Mouse (Mus musculus) bone marrow macrophage, adult 2 months (primary cell): ENCODE data around the gene Gpr150. TPM values are rescaled to one million over a fixed set of nuclear protein-coding genes. Genes with fewer than 3 reads are reported as not detected.

ENCODE experiments used
- H3K27ac ChIP-seq: 2 replicates; pipeline ENCODE4 v1.5.1; 2012; ENCODE audit warnings: low read depth, low read length; ENCODE audit not compliant: insufficient read depth
- H3K4me1 ChIP-seq: 2 replicates; pipeline ENCODE4 v1.6.1; 2012; ENCODE audit warnings: low read length; ENCODE audit not compliant: control insufficient read depth, insufficient read depth
- H3K4me3 ChIP-seq: 2 replicates; pipeline ENCODE4 v1.5.1; 2012; ENCODE audit warnings: mild to moderate bottlenecking, low read length, moderate library complexity; ENCODE audit not compliant: insufficient read depth
- CTCF ChIP-seq: IDR thresholded peaks from 2 replicates; pipeline ENCODE4 v1.5.1; 2012; ENCODE audit warnings: low read depth, mild to moderate bottlenecking, low read length, moderate library complexity
- POLR2A ChIP-seq: IDR thresholded peaks from 2 replicates; pipeline ENCODE4 v1.6.1; 2012; ENCODE audit warnings: mild to moderate bottlenecking, low read depth, low read length, borderline replicate concordance
- polyA plus RNA-seq: library from polyadenylated mRNA; stranded (reverse); fragments of >200 nt; gene quantifications from 2 replicates; pipeline ENCODE4 v1.2.4, GENCODE M21; 2012; ENCODE audit not compliant: missing spikeins, insufficient read depth, insufficient read length

The Gpr150 gene
- not detected in 2 replicates for polyA plus RNA-seq

DNA sequence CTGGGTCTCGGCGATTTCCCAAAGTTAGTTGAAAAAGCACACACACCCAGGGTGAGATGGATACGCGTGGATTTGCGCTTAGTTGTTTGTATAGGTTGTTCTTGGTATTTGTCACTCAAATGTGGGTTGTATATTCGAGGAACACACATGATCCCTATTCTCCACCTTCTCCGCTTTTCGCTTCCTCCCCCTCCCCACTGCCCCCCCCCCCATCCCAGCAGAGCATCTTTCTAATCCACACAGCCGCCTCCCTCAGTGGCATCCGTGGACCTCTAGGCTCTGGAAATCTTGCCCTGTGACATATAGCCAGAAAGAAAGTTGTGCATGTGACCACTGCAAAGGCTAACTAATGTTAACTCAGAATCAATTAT is at the start of gene Gpr150:
Gpr150 (minus strand) TSS at position 101 of the 371 bp plus-strand sequence.
- Histone ChIP-seq H3K27ac (no peak within 1 kb of the TSS), H3K4me1 (peaks cover 6% of the 10 kb centered on the region), H3K4me3 (peak within 1 kb of the TSS; percentile 61)
- TF ChIP-seq POLR2A = no peak

DNA sequence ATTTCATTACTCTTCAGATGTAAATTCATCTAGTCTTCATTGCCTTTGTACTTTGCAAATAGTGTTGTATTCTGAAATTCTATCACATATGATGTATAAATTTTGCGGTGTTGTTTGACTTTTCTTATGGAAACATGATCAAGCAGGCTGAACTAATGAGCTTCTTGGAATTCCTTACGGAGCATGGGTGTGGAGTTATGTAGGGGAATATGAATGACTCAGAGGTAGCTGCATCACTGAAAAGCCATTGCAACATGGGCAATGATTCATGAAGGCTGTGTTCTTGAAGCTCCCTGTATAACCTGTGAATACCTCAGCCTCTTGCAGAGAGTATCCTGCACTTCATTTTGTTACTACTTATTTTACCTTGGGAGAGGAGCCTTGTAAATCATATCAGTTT is 45.2 kb upstream of the Gpr150 start:
- H3K4me1 ChIP-seq = peaks cover 8% of the 10 kb centered on the region
- no peak overlapping the region for H3K4me3 ChIP-seq
- no peak overlapping the region for H3K27ac ChIP-seq
- TF ChIP-seq CTCF (no peak), POLR2A (no peak)

- Histone ChIP-seq H3K4me3 (peak within 1 kb of the TSS; percentile 85), H3K27ac (peak within 1 kb of the TSS; percentile 73), H3K4me1 (peaks cover 8% of the 10 kb centered on the region)
- no peak for TF ChIP-seq CTCF
- TF ChIP-seq POLR2A = no peak
Observed at GRCm38 (mm10) chr13:76098493-76099303, 41.9 kb upstream of the Gpr150 start, which contains the start of the genes Arsk and Ttc37. Gene Arsk, minus strand, starts transcription at chr13:76098660. Gene Ttc37, plus strand, starts transcription at chr13:76098734.

DNA sequence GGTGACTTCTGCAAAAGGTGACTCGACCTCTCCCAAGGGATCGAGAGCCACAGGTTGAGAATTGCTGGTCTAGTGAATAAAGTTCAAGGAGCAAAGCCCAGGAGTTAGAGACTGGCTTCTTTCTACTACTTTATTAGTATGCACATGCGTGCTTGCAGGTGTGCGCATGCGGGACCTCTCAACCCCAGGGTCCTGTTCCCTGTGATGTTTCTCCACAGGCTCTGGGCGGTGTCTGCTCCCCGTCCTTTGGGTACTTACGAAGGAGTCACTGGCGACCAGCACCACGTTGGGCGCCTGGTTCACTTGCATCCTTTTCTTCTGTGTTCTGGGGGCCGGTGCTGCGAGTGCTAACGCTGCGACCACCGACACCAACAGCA is 41.3 kb upstream of the Gpr150 start:
- Histone ChIP-seq H3K27ac (peak overlapping the region; percentile 73), H3K4me3 (peak overlapping the region; percentile 77), H3K4me1 (peaks cover 8% of the 10 kb centered on the region)
- no peak for TF ChIP-seq CTCF
- no peak for TF ChIP-seq POLR2A

- no peaks in the 10 kb centered on the region for H3K4me1 ChIP-seq
- H3K4me3 ChIP-seq = no peak overlapping the region
- TF ChIP-seq CTCF (no peak), POLR2A (no peak)
- H3K27ac ChIP-seq = no peak overlapping the region
Observed at GRCm38 (mm10) chr13:76074323-76074722, 17.5 kb upstream of the Gpr150 start.

- no peak overlapping the region for H3K27ac ChIP-seq
- 0 out of 2 replicates have a peak, but pooled peaks cover 2% of the 10 kb centered on the region for H3K4me1 ChIP-seq
- no peak overlapping the region for H3K4me3 ChIP-seq
- no peak for TF ChIP-seq POLR2A
- no peak for TF ChIP-seq CTCF
Observed at GRCm38 (mm10) chr13:76064363-76064945, 7.7 kb upstream of the Gpr150 start.

DNA sequence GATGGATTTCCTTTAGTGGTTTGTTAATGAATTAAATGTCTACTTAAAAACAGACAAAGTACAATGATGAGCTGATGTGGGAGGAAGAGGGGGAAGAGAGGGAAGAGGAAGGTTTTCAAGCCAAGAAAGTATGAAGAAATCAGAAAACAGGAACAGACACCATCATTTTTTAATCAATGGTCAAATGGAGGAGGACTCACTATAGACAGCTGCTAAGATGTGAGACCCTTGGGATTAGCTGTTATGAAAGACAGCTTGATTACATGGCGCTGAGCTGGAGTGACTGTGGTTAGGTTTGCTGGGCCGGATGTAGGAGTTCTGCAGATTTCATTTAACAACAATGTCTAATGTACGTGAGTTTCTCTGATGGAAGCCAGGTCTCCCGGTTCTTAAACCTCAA is 6.8 kb upstream of the Gpr150 start:
- H3K27ac ChIP-seq = no peak overlapping the region
- no peak overlapping the region for H3K4me3 ChIP-seq
- TF ChIP-seq CTCF (no peak), POLR2A (no peak)
- H3K4me1 ChIP-seq = 0 out of 2 replicates have a peak, but pooled peaks cover 2% of the 10 kb centered on the region

GRCm38 (mm10) chr13:76062569-76062968 is 5.8 kb upstream of the Gpr150 start:
- Histone ChIP-seq H3K4me1 (0 out of 2 replicates have a peak, but pooled peaks cover 2% of the 10 kb centered on the region), H3K4me3 (no peak overlapping the region), H3K27ac (no peak overlapping the region)
- TF ChIP-seq POLR2A = no peak
- TF ChIP-seq CTCF = no peak

GRCm38 (mm10) chr13:76062126-76062525 is 5.3 kb upstream of the Gpr150 start:
- no peak for TF ChIP-seq POLR2A
- no peak for TF ChIP-seq CTCF
- no peak overlapping the region for H3K27ac ChIP-seq
- no peak overlapping the region for H3K4me3 ChIP-seq

DNA sequence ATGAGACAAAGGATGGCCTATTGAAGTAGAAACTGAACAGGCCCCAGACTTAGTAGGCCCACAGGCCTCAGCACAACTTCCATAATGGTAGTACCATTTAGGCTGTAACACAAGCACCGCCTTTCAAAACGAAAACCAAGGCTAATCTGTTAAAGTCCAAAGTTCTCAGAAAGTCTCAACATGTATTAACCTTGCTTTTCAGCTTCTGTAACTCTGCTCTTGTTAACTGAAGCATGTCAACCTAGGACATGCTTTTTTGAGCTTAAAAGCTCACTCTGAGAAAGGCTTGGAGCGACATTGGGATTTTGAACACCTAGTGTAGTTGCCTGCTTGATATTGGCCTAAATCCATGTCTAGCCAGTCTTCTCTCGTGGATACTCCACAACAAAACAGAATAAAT is 2.8 kb upstream of the Gpr150 start:
- TF ChIP-seq POLR2A (no peak), CTCF (no peak)

More at GRCm38 (mm10) chr13:76062126-76062525, 5.3 kb upstream of the Gpr150 start:
- H3K4me1 ChIP-seq = 0 out of 2 replicates have a peak, but pooled peaks cover 2% of the 10 kb centered on the region

More for the DNA sequence above, 2.8 kb upstream of the Gpr150 start:
- Histone ChIP-seq H3K27ac (no peak overlapping the region), H3K4me1 (peaks cover 6% of the 10 kb centered on the region), H3K4me3 (no peak overlapping the region)
